Mouse (Mus musculus) heart, embryonic 10.5 days (tissue): Measurements from ENCODE around the gene Acat1. TPM values are rescaled to one million over a fixed set of nuclear protein-coding genes. Genes with fewer than 3 reads are reported as not detected.

ENCODE experiments used
- DNase-seq: peaks from one replicate; pipeline ENCODE4 v3.0.0-alpha.2; 2017; ENCODE audit warnings: low spot score
- H3K27ac ChIP-seq: fragments of 300-500 bp; sonication (generic); 2 replicates; pipeline ENCODE4 v1.5.1; 2016; ENCODE audit warnings: mild to moderate bottlenecking
- H3K27me3 ChIP-seq: fragments of 300-500 bp; sonication (generic); 2 replicates; pipeline ENCODE4 v1.6.1; 2016; ENCODE audit warnings: mild to moderate bottlenecking; ENCODE audit not compliant: poor library complexity, insufficient read depth, severe bottlenecking
- H3K36me3 ChIP-seq: fragments of 300-500 bp; sonication (generic); 2 replicates; pipeline ENCODE4 v1.6.1; 2016; ENCODE audit warnings: mild to moderate bottlenecking, moderate library complexity
- H3K4me1 ChIP-seq: fragments of 300-500 bp; sonication (generic); 2 replicates; pipeline ENCODE4 v1.6.1; 2016; ENCODE audit warnings: mild to moderate bottlenecking
- H3K4me3 ChIP-seq: fragments of 300-500 bp; sonication (generic); 2 replicates; pipeline ENCODE4 v1.5.1; 2016; ENCODE audit warnings: mild to moderate bottlenecking, moderate library complexity
- H3K9me3 ChIP-seq: fragments of 300-500 bp; sonication (generic); 2 replicates; pipeline ENCODE4 v1.6.1; 2016; ENCODE audit warnings: mild to moderate bottlenecking, moderate library complexity
- whole genome bisulfite sequencing: fragments of 180-500 bp; shearing (Covaris S2); methylation state at CpG from one replicate; pipeline ENCODE4 v1.1.7; 2016; 5-methylcytosine and 5-hydroxymethylcytosine counted together
- polyA plus RNA-seq: library from polyadenylated mRNA; unstranded; fragments of >200 nt; fragmentation: Nextera tagmentation; extraction: Ambion mirVana; gene quantifications from 2 replicates; pipeline ENCODE4 v1.2.1, GENCODE M21; 2016

Gene Acat1
- polyA plus RNA-seq, 1 experiment from 2014 or later, result 79.2 TPM

DNA sequence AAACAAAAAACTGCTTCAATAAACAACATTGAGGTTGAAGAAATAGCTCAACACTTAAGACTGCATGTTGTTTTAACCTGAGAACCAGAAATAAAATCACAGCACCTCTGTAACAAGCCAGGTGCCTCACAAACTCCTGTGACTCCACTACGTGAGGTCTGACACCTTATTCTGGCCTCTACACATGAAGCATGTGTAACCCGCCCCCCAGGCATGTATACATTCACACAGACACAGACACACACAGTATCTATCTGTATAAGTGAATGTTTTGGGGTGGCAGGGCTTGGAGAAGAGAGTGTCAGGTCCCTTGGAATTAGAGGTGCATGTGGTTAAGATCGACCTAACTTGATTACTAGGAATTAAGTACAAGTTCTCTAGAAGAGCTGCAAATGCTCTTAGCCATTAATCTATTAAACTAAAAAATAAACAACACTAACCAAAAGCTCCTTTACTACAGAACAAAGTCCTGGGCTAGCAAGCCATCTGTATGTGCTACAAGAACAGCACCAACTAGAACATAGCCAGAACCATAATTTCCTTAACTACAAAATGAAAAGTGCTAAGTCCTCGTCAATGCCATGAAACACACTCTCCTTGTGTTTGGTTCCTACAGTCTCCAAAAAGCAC lies 13.1 kb downstream of the Acat1 start:
- Histone ChIP-seq H3K4me1 (no peaks in the 10 kb centered on the region), H3K36me3 (peaks cover 28% of the 10 kb centered on the region), H3K9me3 (no peaks in the 10 kb centered on the region), H3K4me3 (no peak overlapping the region), H3K27me3 (no peaks in the 10 kb centered on the region), H3K27ac (no peak overlapping the region)
- WGBS, result 86% methylated on average over 4 of the region's 4 CpGs
- DNase-seq, result peak; percentile 56

DNA sequence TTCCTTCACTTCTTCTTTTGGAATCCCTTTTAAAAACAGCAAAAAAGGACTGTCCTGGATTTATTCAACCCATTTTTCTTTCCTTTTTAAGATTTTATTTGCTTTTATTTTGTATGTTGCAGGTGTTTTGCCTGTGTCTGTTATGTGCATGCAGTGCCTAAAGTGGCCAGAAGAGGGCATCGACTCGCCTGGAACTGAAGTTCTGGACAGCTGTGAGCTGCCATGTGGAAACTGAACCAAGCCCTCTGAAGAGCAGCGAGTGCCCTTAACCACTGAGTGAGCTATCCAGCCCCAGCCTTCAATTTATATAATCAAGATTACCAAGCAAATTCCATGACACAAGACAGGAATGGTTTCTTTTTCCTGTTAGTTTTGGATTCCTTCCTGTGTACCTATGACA lies 15.4 kb downstream of the Acat1 start:
- H3K36me3 ChIP-seq, result peaks cover 50% of the 10 kb centered on the region

GRCm38 (mm10) chr9:53581870-53582269 lies 28.3 kb downstream of the Acat1 start:
- H3K9me3 ChIP-seq, result no peaks in the 10 kb centered on the region
- H3K4me3 ChIP-seq, result no peak overlapping the region
- H3K27ac ChIP-seq, result no peak overlapping the region
- H3K27me3 ChIP-seq, result no peaks in the 10 kb centered on the region
- no peaks in the 10 kb centered on the region for H3K4me1 ChIP-seq
- peaks cover 78% of the 10 kb centered on the region for H3K36me3 ChIP-seq
- 89% methylated on average over 4 of the region's 4 CpGs for WGBS
- no peak for DNase-seq

More for the DNA sequence above, 15.4 kb downstream of the Acat1 start:
- Histone ChIP-seq H3K9me3 (no peaks in the 10 kb centered on the region), H3K27me3 (no peaks in the 10 kb centered on the region), H3K27ac (no peak overlapping the region), H3K4me3 (no peak overlapping the region), H3K4me1 (no peaks in the 10 kb centered on the region)
- WGBS, result 19% methylated on average over 3 of the region's 3 CpGs
- DNase-seq, result peak; percentile 75

GRCm38 (mm10) chr9:53575721-53576120 lies 34.5 kb downstream of the Acat1 start:
- 93% methylated on average over 5 of the region's 5 CpGs for WGBS
- Histone ChIP-seq H3K4me3 (no peak overlapping the region), H3K36me3 (peaks cover 79% of the 10 kb centered on the region), H3K4me1 (no peaks in the 10 kb centered on the region), H3K27ac (no peak overlapping the region), H3K27me3 (no peaks in the 10 kb centered on the region), H3K9me3 (no peaks in the 10 kb centered on the region)
- no peak for DNase-seq

GRCm38 (mm10) chr9:53572516-53573307 lies 37.5 kb downstream of the Acat1 start:
- Histone ChIP-seq H3K4me1 (no peaks in the 10 kb centered on the region), H3K4me3 (no peak overlapping the region), H3K27ac (no peak overlapping the region), H3K9me3 (no peaks in the 10 kb centered on the region), H3K36me3 (peaks cover 84% of the 10 kb centered on the region), H3K27me3 (no peaks in the 10 kb centered on the region)
- WGBS, result 84% methylated on average over 7 of the region's 7 CpGs
- DNase-seq, result no peak

DNA sequence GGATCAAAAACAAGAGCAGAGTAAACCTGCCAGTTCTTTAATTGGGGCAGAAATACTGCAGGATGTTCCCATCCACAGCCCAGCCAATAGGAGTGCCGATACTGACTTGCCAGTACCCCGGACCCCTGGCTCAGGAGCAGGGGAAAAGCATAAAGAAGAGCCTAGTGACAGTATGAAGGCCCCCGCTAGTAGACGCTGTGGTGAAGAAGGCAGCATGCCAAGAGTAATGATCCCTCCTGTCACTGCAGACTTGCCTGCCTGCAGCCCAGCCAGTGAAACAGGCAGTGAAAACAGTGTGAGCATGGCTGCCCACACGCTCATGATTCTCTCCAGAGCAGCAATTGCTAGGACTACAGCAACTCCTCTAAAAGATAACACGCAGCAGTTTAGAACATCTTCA lies 39.5 kb downstream of the Acat1 start:
- no peak overlapping the region for H3K27ac ChIP-seq
- 89% methylated on average over 6 of the region's 6 CpGs for WGBS
- H3K36me3 ChIP-seq, result peaks cover 91% of the 10 kb centered on the region
- no peaks in the 10 kb centered on the region for H3K9me3 ChIP-seq
- no peaks in the 10 kb centered on the region for H3K4me1 ChIP-seq
- no peaks in the 10 kb centered on the region for H3K27me3 ChIP-seq
- H3K4me3 ChIP-seq, result no peak overlapping the region
- DNase-seq, result no peak

DNA sequence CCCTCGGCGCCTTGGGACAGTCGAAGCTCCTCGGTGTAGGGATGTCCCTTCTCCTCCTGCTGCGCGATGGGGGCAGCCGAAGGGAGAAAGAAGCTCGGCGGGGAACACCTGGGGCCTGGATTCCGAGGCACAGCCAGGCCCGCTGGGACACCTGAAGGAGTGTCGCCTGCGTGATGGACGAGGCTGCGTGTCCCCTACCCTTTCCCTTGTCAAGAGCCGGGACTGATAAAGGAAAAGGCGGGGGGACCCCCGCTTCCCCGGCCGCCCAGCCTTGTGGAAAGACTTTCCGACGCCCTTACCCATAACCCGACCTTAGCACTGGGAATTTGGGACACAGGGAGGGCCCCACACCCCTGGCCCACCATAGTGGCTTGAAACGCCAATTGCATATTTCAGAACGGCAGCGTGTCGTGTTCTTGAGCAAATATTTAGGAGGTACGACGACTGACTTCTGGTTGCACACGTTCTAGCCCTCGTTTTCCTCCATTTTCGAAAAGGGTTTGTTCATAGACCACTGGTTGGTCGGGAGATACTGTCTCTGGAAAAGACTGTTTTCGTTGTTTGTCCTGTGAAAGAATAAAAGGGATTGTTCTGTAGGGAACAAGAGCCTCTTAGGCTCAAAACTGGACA lies 72.7 kb downstream of the Acat1 start:
- 2% methylated on average over 34 of the region's 34 CpGs for WGBS
- peak; percentile 82 for DNase-seq
- H3K27me3 ChIP-seq, result no peaks in the 10 kb centered on the region
- H3K36me3 ChIP-seq, result peaks cover 8% of the 10 kb centered on the region; the same call in 1 of the 2 replicates
- no peaks in the 10 kb centered on the region for H3K9me3 ChIP-seq
- H3K27ac ChIP-seq, result peak overlapping the region; percentile 94
- H3K4me3 ChIP-seq, result peak overlapping the region; percentile 91
- H3K4me1 ChIP-seq, result peaks cover 16% of the 10 kb centered on the region

GRCm38 (mm10) chr9:53536558-53537320 lies 73.4 kb downstream of the Acat1 start, which contains the start of the genes Atm and Npat:
TSS of gene Atm (minus strand) at chr9:53536740.
TSS of gene Npat (plus strand) at chr9:53537047.
- H3K4me1 ChIP-seq, result peaks cover 16% of the 10 kb centered on the region
- DNase-seq, result peak; percentile 100
- no peaks in the 10 kb centered on the region for H3K27me3 ChIP-seq
- H3K9me3 ChIP-seq, result no peaks in the 10 kb centered on the region
- peaks cover 12% of the 10 kb centered on the region; the same call in 1 of the 2 replicates for H3K36me3 ChIP-seq
- under 1% methylated on average over 69 of the region's 69 CpGs for WGBS
- H3K4me3 ChIP-seq, result peak within 1 kb of the TSS; percentile 91
- peak within 1 kb of the TSS; percentile 94 for H3K27ac ChIP-seq

- H3K27me3 ChIP-seq, result no peaks in the 10 kb centered on the region
- DNase-seq, result no peak
- WGBS, result 18% methylated on average over 17 of the region's 17 CpGs
- peaks cover 23% of the 10 kb centered on the region; the same call in 1 of the 2 replicates for H3K36me3 ChIP-seq
- H3K27ac ChIP-seq, result peak overlapping the region; percentile 94
- H3K9me3 ChIP-seq, result no peaks in the 10 kb centered on the region
- peaks cover 16% of the 10 kb centered on the region for H3K4me1 ChIP-seq
- peak overlapping the region; percentile 91 for H3K4me3 ChIP-seq
Measured at GRCm38 (mm10) chr9:53535416-53536320, 74.5 kb downstream of the Acat1 start.
